Mouse (Mus musculus) heart, postnatal 0 days (tissue): ENCODE data around the gene Zpbp2. TPM values are rescaled to one million over a fixed set of nuclear protein-coding genes. Genes with fewer than 3 reads are reported as not detected.

ENCODE experiments used
- ATAC-seq: fragments of 200-750 bp; cut with Nextera tagmentation; 2 replicates; pipeline ENCODE4 v1.8.0; 2017; ENCODE audit warnings: low read depth, moderate number of reproducible peaks, moderate library complexity; ENCODE audit not compliant: insufficient read depth
- DNase-seq: peaks from one replicate; pipeline ENCODE4 v3.0.0-alpha.2; 2016; ENCODE audit warnings: low spot score
- H3K27ac ChIP-seq: fragments of 300-500 bp; sonication (generic); 2 replicates; pipeline ENCODE4 v1.5.1; 2014; ENCODE audit warnings: low read depth, mild to moderate bottlenecking
- H3K27me3 ChIP-seq: fragments of 300-500 bp; sonication (generic); 2 replicates; pipeline ENCODE4 v1.6.1; 2014; ENCODE audit warnings: low read length, mixed read lengths; ENCODE audit not compliant: control insufficient read depth, insufficient read depth
- H3K36me3 ChIP-seq: fragments of 300-500 bp; sonication (generic); replicated peaks from 2 replicates; pipeline ENCODE4 v1.6.1; 2014; ENCODE audit warnings: low read length, mixed read lengths; ENCODE audit not compliant: control insufficient read depth, insufficient read depth
- H3K4me1 ChIP-seq: fragments of 300-500 bp; sonication (generic); 2 replicates; pipeline ENCODE4 v1.6.1; 2014; ENCODE audit warnings: antibody characterized with exemption; ENCODE audit not compliant: control insufficient read depth, insufficient read depth
- H3K4me2 ChIP-seq: fragments of 300-500 bp; sonication (generic); 2 replicates; pipeline ENCODE4 v1.6.1; 2014; ENCODE audit warnings: low read depth, mild to moderate bottlenecking, low read length, moderate library complexity
- H3K4me3 ChIP-seq: fragments of 300-500 bp; sonication (generic); 2 replicates; pipeline ENCODE4 v1.5.1; 2014; ENCODE audit warnings: low read depth, low read length
- H3K9ac ChIP-seq: fragments of 300-500 bp; sonication (generic); replicated peaks from 2 replicates; pipeline ENCODE4 v1.6.1; 2014; ENCODE audit warnings: low read depth, low read length, mixed read lengths
- H3K9me3 ChIP-seq: fragments of 300-500 bp; sonication (generic); replicated peaks from 2 replicates; pipeline ENCODE4 v1.6.1; 2016; ENCODE audit warnings: low read length; ENCODE audit not compliant: control insufficient read depth
- CTCF ChIP-seq: IDR thresholded peaks from 2 replicates; pipeline ENCODE4 v1.5.1; 2016; ENCODE audit warnings: antibody characterized with exemption, control low read depth, low read depth
- EP300 ChIP-seq: IDR thresholded peaks from 2 replicates; pipeline ENCODE4 v1.6.1; 2016; ENCODE audit warnings: antibody characterized with exemption, low read depth
- WGBS: fragments of 180-500 bp; shearing (Covaris S2); extraction: QIAGEN DNeasy Blood & Tissue Kit; methylation state at CpG from one replicate; pipeline ENCODE4 v1.1.7; 2014; 5-methylcytosine and 5-hydroxymethylcytosine counted together
- polyA plus RNA-seq: library from polyadenylated mRNA; unstranded; fragments of >200 nt; fragmentation: Nextera tagmentation; extraction: Ambion mirVana; gene quantifications from 2 replicates; pipeline ENCODE4 v1.2.1, GENCODE M21; 2015
- total RNA-seq: library from RNA; depleted of rRNA; stranded (reverse); fragments of >200 nt; gene quantifications from 2 replicates; pipeline ENCODE4 v1.2.3, GENCODE M21; 2014; ENCODE audit warnings: low replicate concordance

The Zpbp2 gene
- total and polyA plus RNA-seq, 2 experiments from 2014 or later, result 0.14 TPM; not detected in 1

DNA sequence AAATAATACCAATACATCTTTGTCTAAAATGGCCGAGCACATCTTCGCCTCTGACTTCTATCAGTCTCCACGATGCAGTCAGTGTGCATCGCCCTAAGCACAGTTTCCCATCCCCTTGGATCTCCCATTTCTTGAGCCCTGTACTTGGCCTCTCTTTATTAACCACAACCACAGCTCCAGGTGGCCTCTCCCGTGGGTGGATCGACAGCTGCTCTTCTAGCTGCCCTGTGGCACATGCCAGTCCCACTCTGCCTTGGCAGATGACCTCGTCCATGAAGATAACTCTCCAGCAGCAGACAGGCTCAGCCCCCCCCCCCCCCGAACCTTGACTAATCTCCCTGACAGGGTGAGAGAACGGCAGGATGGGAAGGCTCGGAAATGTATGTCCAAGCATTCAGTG, 44.6 kb downstream of the Zpbp2 start:
- no peak for DNase-seq
- ATAC-seq, result no peak
- 62% methylated on average over 10 of the region's 10 CpGs for WGBS

DNA sequence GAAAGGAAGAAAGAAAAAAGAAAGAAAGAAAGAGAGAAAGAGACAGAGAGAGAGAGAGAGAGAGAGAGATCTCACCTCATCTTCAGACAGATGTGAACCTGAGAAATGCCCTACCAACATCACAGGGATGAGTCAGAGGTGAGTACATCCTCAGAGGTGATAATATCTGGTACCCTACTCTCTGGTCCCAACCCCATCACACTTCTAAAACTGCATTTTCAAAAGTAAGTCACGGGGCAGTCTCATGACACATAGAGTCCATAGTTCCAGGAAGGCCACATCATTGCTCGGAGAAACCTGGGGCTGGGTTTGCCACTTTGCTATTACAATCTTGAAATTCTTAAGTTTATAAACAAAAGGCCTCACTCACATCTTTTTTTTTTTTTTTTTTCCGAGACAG, 45.1 kb downstream of the Zpbp2 start:
- no peak for TF ChIP-seq EP300
- no peak for TF ChIP-seq CTCF
- WGBS, result 77% methylated on average over 3 of the region's 3 CpGs
- no peak for ATAC-seq

More for the DNA sequence above, 44.6 kb downstream of the Zpbp2 start:
- no peak overlapping the region for H3K9ac ChIP-seq
- H3K27ac ChIP-seq, result no peak overlapping the region
- H3K36me3 ChIP-seq, result no peaks in the 10 kb centered on the region
- no peak for TF ChIP-seq CTCF
- TF ChIP-seq EP300, result no peak
- H3K27me3 ChIP-seq, result peaks cover 17% of the 10 kb centered on the region
- H3K4me3 ChIP-seq, result no peak overlapping the region
- H3K9me3 ChIP-seq, result no peaks in the 10 kb centered on the region
- H3K4me1 ChIP-seq, result no peaks in the 10 kb centered on the region; the same call in 1 of the 2 replicates
- H3K4me2 ChIP-seq, result no peak overlapping the region

DNA sequence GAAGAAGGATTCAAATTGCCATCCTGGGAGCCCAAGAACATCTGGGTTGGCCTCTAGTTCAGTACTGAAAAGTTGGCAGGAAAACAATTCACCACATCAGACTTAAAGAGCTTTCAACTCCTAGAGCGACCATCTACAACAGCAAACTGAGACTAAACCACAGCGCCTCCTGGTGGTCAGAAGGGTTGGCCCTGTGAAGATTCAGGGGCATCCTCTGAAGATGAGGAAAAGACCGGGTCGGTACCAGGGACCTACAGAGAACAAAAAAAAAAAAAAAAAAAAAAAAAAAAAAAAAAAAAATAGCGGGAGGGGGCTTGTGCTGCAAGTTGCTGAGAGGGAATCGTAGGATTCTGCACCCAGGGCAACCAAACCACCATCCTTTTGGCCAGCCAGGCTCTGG, 46.5 kb downstream of the Zpbp2 start:
- Histone ChIP-seq H3K9ac (no peak overlapping the region), H3K27ac (no peak overlapping the region), H3K36me3 (no peaks in the 10 kb centered on the region), H3K27me3 (peaks cover 17% of the 10 kb centered on the region), H3K4me2 (no peak overlapping the region), H3K9me3 (no peaks in the 10 kb centered on the region), H3K4me1 (peaks cover 9% of the 10 kb centered on the region; the same call in 1 of the 2 replicates), H3K4me3 (no peak overlapping the region)
- TF ChIP-seq CTCF, result peak; percentile 87
- TF ChIP-seq EP300, result no peak
- 30% methylated on average over 6 of the region's 6 CpGs for WGBS
- ATAC-seq (0 out of 2 replicates have a peak, but pooled peaks have one; percentile 55), DNase-seq (peak; percentile 79)

More for the DNA sequence above, 45.1 kb downstream of the Zpbp2 start:
- peaks cover 17% of the 10 kb centered on the region for H3K27me3 ChIP-seq
- no peak for DNase-seq
- no peaks in the 10 kb centered on the region; the same call in 1 of the 2 replicates for H3K4me1 ChIP-seq
- H3K9ac ChIP-seq, result no peak overlapping the region
- H3K27ac ChIP-seq, result no peak overlapping the region
- no peaks in the 10 kb centered on the region for H3K9me3 ChIP-seq
- no peak overlapping the region for H3K4me3 ChIP-seq
- H3K4me2 ChIP-seq, result no peak overlapping the region
- no peaks in the 10 kb centered on the region for H3K36me3 ChIP-seq

DNA sequence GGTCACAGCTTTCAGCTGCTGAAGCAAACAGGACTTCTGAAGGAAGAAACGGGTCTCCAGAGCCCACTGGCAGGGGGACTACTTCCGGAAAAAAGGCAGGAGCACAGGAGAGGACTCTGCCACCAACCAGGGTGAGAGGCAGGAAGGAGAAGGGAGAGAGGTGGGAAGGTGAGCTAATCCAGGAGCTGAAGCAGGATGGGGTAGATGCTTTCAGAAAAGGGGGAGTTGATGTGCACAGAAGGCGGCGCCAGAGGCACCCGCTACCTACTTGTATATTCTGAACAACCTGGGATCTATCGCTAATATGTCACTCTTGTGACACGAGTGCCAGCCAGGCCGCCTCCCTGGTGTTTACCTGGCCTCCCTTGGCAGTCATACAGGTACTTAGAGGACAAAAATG, 47.1 kb downstream of the Zpbp2 start, which contains the start of gene Lrrc3c:
TSS of gene Lrrc3c (plus strand) at position 301 of the 400 bp plus-strand sequence.
- TF ChIP-seq CTCF (no peak), EP300 (no peak)
- Histone ChIP-seq H3K4me3 (no peak within 1 kb of the TSS), H3K4me2 (peak within 1 kb of the TSS; percentile 30; the same call in 1 of the 2 replicates), H3K36me3 (no peaks in the 10 kb centered on the region), H3K27me3 (peaks cover 17% of the 10 kb centered on the region), H3K27ac (no peak within 1 kb of the TSS), H3K9ac (no peak within 1 kb of the TSS), H3K9me3 (no peaks in the 10 kb centered on the region), H3K4me1 (peaks cover 12% of the 10 kb centered on the region; the same call in 1 of the 2 replicates)
- ATAC-seq, result no peak
- 88% methylated on average over 8 of the region's 8 CpGs for WGBS
- DNase-seq, result no peak

DNA sequence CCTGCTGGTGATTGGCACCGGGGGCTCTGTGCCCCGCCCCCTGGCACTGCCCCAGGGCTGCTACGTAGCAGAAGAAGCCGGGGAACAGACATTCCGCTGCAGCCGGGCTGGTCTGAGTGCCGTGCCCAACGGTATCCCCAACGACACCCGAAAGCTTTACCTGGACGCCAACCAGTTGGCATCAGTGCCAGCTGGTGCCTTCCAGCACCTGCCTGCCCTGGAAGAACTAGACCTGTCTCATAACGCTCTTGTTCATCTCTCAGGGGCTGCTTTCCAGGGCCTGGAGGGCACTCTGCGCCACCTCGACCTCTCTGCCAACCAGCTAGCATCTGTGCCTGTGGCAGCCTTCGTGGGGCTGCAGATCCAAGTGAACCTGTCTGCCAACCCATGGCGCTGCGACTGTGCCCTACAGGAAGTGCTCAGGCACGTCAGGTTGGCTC, 48.0 kb downstream of the Zpbp2 start:
- ATAC-seq (no peak), DNase-seq (no peak)
- H3K27ac ChIP-seq, result no peak overlapping the region
- TF ChIP-seq EP300 (no peak), CTCF (no peak)
- peaks cover 12% of the 10 kb centered on the region; the same call in 1 of the 2 replicates for H3K4me1 ChIP-seq
- H3K36me3 ChIP-seq, result no peaks in the 10 kb centered on the region
- H3K4me3 ChIP-seq, result no peak overlapping the region
- H3K9ac ChIP-seq, result no peak overlapping the region
- no peaks in the 10 kb centered on the region for H3K9me3 ChIP-seq
- H3K4me2 ChIP-seq, result peak overlapping the region; percentile 30; the same call in 1 of the 2 replicates
- H3K27me3 ChIP-seq, result peaks cover 17% of the 10 kb centered on the region
- 45% methylated on average over 18 of the region's 18 CpGs for WGBS

DNA sequence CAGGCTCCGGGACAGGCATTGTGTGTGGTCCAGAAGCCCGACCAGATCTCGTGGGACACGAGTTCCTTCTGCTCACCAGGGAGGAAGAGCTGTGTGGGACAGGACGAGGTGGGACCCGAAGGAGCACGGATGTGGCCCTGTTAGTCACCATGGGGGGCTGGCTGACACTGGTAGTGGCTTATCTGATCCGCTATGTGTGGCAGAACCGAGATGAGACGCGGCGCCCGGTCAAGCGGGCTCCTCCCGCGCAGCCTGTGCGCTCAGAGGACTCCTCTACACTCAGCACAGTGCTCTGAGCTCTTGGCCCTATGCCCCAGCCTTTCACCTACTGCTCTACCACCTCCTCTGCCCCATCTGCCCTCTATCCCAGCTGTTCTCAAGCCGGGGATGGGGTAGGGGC, 48.4 kb downstream of the Zpbp2 start:
- peaks cover 17% of the 10 kb centered on the region for H3K27me3 ChIP-seq
- 15% methylated on average over 18 of the region's 18 CpGs for WGBS
- DNase-seq (no peak), ATAC-seq (no peak)
- TF ChIP-seq CTCF (no peak), EP300 (no peak)
- H3K9ac ChIP-seq, result no peak overlapping the region
- H3K9me3 ChIP-seq, result no peaks in the 10 kb centered on the region
- H3K4me2 ChIP-seq, result peak overlapping the region; percentile 30; the same call in 1 of the 2 replicates
- no peak overlapping the region for H3K4me3 ChIP-seq
- H3K36me3 ChIP-seq, result no peaks in the 10 kb centered on the region
- H3K27ac ChIP-seq, result no peak overlapping the region
- H3K4me1 ChIP-seq, result peaks cover 12% of the 10 kb centered on the region; the same call in 1 of the 2 replicates
